Mouse (Mus musculus): ENCODE results near the gene Clec10a. TPM values are rescaled to one million over a fixed set of nuclear protein-coding genes. Genes with fewer than 3 reads are reported as not detected.

The Clec10a gene
- total and polyA plus RNA-seq, 3 experiments, result 8.4 to 10.8 TPM; not detected in 1

- Histone ChIP-seq H3K27me3 (ENCODE audit: control insufficient read depth in 1 of 2, insufficient read depth in 2 of 2, low read length in 2 of 2) (no peaks in the 10 kb centered on the region), H3K4me1 (ENCODE audit: control insufficient read depth in 1 of 2, insufficient read depth in 2 of 2, low read length in 2 of 2) (no peaks in the 10 kb centered on the region), H3K9ac (ENCODE audit: control insufficient read depth, low read depth, low read length, poor library complexity, severe bottlenecking) (no peak overlapping the region), H3K79me2 (ENCODE audit: control insufficient read depth, insufficient read depth, low read length, poor library complexity) (no peaks in the 10 kb centered on the region), H3K4me3 (ENCODE audit: control insufficient read depth in 1 of 2, insufficient read depth in 1 of 2, low read depth in 2 of 2, low read length in 2 of 2) (no peak overlapping the region), H3K27ac (ENCODE audit: control insufficient read depth, low read depth, low read length) (no peak overlapping the region), H3K9me3 (replicated peaks; ENCODE audit: insufficient read depth, low read length) (no peaks in the 10 kb centered on the region), H3K36me3 (ENCODE audit: control insufficient read depth in 1 of 2, insufficient read depth in 2 of 2, low read length in 2 of 2) (no peaks in the 10 kb centered on the region)
- no peak for TF ChIP-seq BHLHE40 (IDR thresholded peaks at IDR 0.05; ENCODE audit: borderline replicate concordance, low read depth, low read length)
- no peak for TF ChIP-seq POLR2AphosphoS2 (IDR thresholded peaks at IDR 0.05; ENCODE audit: low read length)
- no peak for TF ChIP-seq ELF1 (IDR thresholded peaks at IDR 0.05; ENCODE audit: low read depth, low read length)
- TF ChIP-seq CTCF (IDR thresholded peaks at IDR 0.05 in 2 of 3, conservative IDR thresholded peaks at IDR 0.05 in 1 of 3; ENCODE audit: control insufficient read depth in 1 of 3, insufficient read depth in 1 of 3, low read depth in 2 of 3, low read length in 3 of 3, poor library complexity in 1 of 3, severe bottlenecking in 1 of 3), result peak; percentile 24 to 68 (median 55); a peak in 5 of 6 replicates
- no peak for TF ChIP-seq GATA1 (IDR thresholded peaks at IDR 0.05; ENCODE audit: low read depth, low read length)
- TF ChIP-seq TCF12 (IDR thresholded peaks at IDR 0.05; ENCODE audit: low read depth, low read length), result no peak
- no peak for TF ChIP-seq MXI1 (IDR thresholded peaks at IDR 0.05; ENCODE audit: low read depth, low read length)
- no peak for TF ChIP-seq ZNF384 (IDR thresholded peaks at IDR 0.05; ENCODE audit: low read depth, low read length)
- TF ChIP-seq CHD2 (IDR thresholded peaks at IDR 0.05; ENCODE audit: low read length), result no peak
- no peak for TF ChIP-seq TBP (IDR thresholded peaks at IDR 0.05; ENCODE audit: low read depth, low read length)
- TF ChIP-seq SMC3 (IDR thresholded peaks at IDR 0.05; ENCODE audit: low read depth, low read length), result peak; percentile 74
- no peak for TF ChIP-seq ZMIZ1 (IDR thresholded peaks at IDR 0.05; ENCODE audit: low read depth, low read length)
- no peak for TF ChIP-seq POLR2AphosphoS5 (IDR thresholded peaks at IDR 0.05; ENCODE audit: borderline replicate concordance, low read depth, low read length)
- TF ChIP-seq ZC3H11A (IDR thresholded peaks at IDR 0.05; ENCODE audit: low read depth, low read length), result no peak
- TF ChIP-seq CHD1 (IDR thresholded peaks at IDR 0.05; ENCODE audit: low read depth, low read length), result no peak
- TF ChIP-seq MAFK (IDR thresholded peaks at IDR 0.05; ENCODE audit: borderline replicate concordance, low read depth, low read length), result no peak
- TF ChIP-seq RCOR1 (IDR thresholded peaks at IDR 0.05; ENCODE audit: low read depth, low read length), result no peak
- TF ChIP-seq RAD21 (IDR thresholded peaks at IDR 0.05; ENCODE audit: low read depth, low read length), result peak; percentile 43
- TF ChIP-seq MYC (IDR thresholded peaks at IDR 0.05; ENCODE audit: low read depth, low read length), result no peak
- TF ChIP-seq TAL1 (IDR thresholded peaks at IDR 0.05; ENCODE audit: low read length), result no peak
- no peak for TF ChIP-seq GABPA (IDR thresholded peaks at IDR 0.05; ENCODE audit: low read depth, low read length)
- no peak for TF ChIP-seq JUND (IDR thresholded peaks at IDR 0.05; ENCODE audit: low read depth, low read length)
- TF ChIP-seq USF1 (IDR thresholded peaks at IDR 0.05; ENCODE audit: low read depth, low read length), result no peak
- TF ChIP-seq USF2 (IDR thresholded peaks at IDR 0.05; ENCODE audit: borderline replicate concordance in 1 of 2, insufficient read depth in 1 of 2, low read depth in 1 of 2, low read length in 2 of 2), result no peak
- peak; percentile 65 for DNase-seq (ENCODE audit: low read depth, low spot score)
Measured at GRCm38 (mm10) chr11:70179401-70179800, 23.4 kb downstream of the Clec10a start.

Data from MEL (cell line).